Mouse (Mus musculus) layer of hippocampus, adult 9-11 months (tissue): ENCODE data around the gene Cdkl4.
"Not testable (repeated sequence)": the region's sequence is repeated elsewhere in the genome, so short reads cannot be mapped to it uniquely, and the experiment has no call there.

ENCODE experiments used
- DNase-seq: peaks from one replicate; pipeline ENCODE4 v3.0.0; 2022

Cdkl4 gene

GRCm38 (mm10) chr17:80562792-80563191, 14.8 kb downstream of the Cdkl4 start:
- no peak for DNase-seq

GRCm38 (mm10) chr17:80560669-80561401, 16.8 kb downstream of the Cdkl4 start:
- peak; percentile 64 for DNase-seq

GRCm38 (mm10) chr17:80559745-80560144, 17.9 kb downstream of the Cdkl4 start:
- no peak for DNase-seq

- no peak for DNase-seq
These were observed 18.6 kb downstream of the Cdkl4 start for GRCm38 (mm10) chr17:80559050-80559449.

GRCm38 (mm10) chr17:80558583-80558982, 19.0 kb downstream of the Cdkl4 start:
- DNase-seq: no peak

- DNase-seq: no peak
These were observed 20.2 kb downstream of the Cdkl4 start for GRCm38 (mm10) chr17:80557461-80557860.

GRCm38 (mm10) chr17:80553318-80554270, 24.0 kb downstream of the Cdkl4 start:
- peak; percentile 83 for DNase-seq

- no peak for DNase-seq
These were observed 25.0 kb downstream of the Cdkl4 start for GRCm38 (mm10) chr17:80552653-80553052.

- no peak for DNase-seq
These were observed 26.6 kb downstream of the Cdkl4 start for GRCm38 (mm10) chr17:80550981-80551380.

- DNase-seq: no peak
These were observed 30.8 kb downstream of the Cdkl4 start for GRCm38 (mm10) chr17:80546846-80547245.

GRCm38 (mm10) chr17:80546227-80546626, 31.4 kb downstream of the Cdkl4 start:
- no peak for DNase-seq

- DNase-seq: no peak
These were observed 34.0 kb downstream of the Cdkl4 start for GRCm38 (mm10) chr17:80543646-80544045.

- DNase-seq: no peak
These were observed 40.5 kb downstream of the Cdkl4 start for GRCm38 (mm10) chr17:80537136-80537535.

- DNase-seq: no peak
These were observed 42.0 kb downstream of the Cdkl4 start for GRCm38 (mm10) chr17:80535633-80536032.

GRCm38 (mm10) chr17:80531351-80531750, 46.3 kb downstream of the Cdkl4 start:
- not testable (repeated sequence) for DNase-seq

- no peak for DNase-seq
These were observed 54.4 kb downstream of the Cdkl4 start for GRCm38 (mm10) chr17:80523231-80523630.

- no peak for DNase-seq
These were observed 55.4 kb downstream of the Cdkl4 start for GRCm38 (mm10) chr17:80522229-80522556.

GRCm38 (mm10) chr17:80521521-80522228, 55.9 kb downstream of the Cdkl4 start:
- DNase-seq: no peak

GRCm38 (mm10) chr17:80520537-80520936, 57.1 kb downstream of the Cdkl4 start:
- DNase-seq: no peak

GRCm38 (mm10) chr17:80518811-80519210, 58.8 kb downstream of the Cdkl4 start:
- no peak for DNase-seq

- no peak for DNase-seq
These were observed 60.4 kb downstream of the Cdkl4 start for GRCm38 (mm10) chr17:80517244-80517643.

- no peak for DNase-seq
These were observed 61.7 kb downstream of the Cdkl4 start for GRCm38 (mm10) chr17:80515956-80516355.

GRCm38 (mm10) chr17:80515513-80515912, 62.1 kb downstream of the Cdkl4 start:
- DNase-seq: no peak
